Mouse (Mus musculus) heart, postnatal 36 days (tissue): Measurements from ENCODE around the gene Platr25. TPM values are rescaled to one million over a fixed set of nuclear protein-coding genes. Genes with fewer than 3 reads are reported as not detected.

Experiments used
- microRNA-seq, 2 experiments: library from miRNA; unstranded; fragments of <30 nt; microRNA quantifications; one replicate each; pipeline ENCODE4 v1.2.0; 2021; ENCODE audit warnings: borderline number of aligned reads in 2 of 2
- total RNA-seq, 2 experiments: library from RNA; stranded (reverse); gene quantifications; 2 replicates each; pipeline ENCODE4 v1.2.3; 2021

The Platr25 gene
- total RNA-seq, 2 experiments from 2014 or later, result 2.1 to 2.2 TPM

Small RNA genes within 50 kb of the gene (microRNA-seq; reads per million reads assigned to microRNA genes)
- gene Gm24020 (0 reads per million in 2 experiments), gene Gm24588 (0 reads per million in 2 experiments), gene Mir713 (0 reads per million in 2 experiments)

Other genes starting within 250 kb of the Platr25 start
- gene Zfp935, start 202.2 kb downstream of the Platr25 start, total RNA-seq, result not detected
- 1 to 10 TPM; 3.4 to 4.8 TPM for gene Zfp934, start 189.5 kb downstream of the Platr25 start, total RNA-seq
- 1 to 10 TPM in 1 of 2 experiments, under 1 TPM in 1; 0.76 to 1.6 TPM for gene 6720489N17Rik, start 136.5 kb downstream of the Platr25 start, total RNA-seq
- gene Gm5141, start 25.1 kb upstream of the Platr25 start, total RNA-seq, result 1 to 10 TPM in 1 of 2 experiments, under 1 TPM in 1; 0.60 to 1.2 TPM
- gene Fbp2, start 97.7 kb upstream of the Platr25 start, total RNA-seq, result 10 to 100 TPM; 37.0 to 40.0 TPM
- gene Fbp1, start 127.6 kb upstream of the Platr25 start, total RNA-seq, result not detected
- gene 2010111I01Rik, start 204.2 kb upstream of the Platr25 start, total RNA-seq, result 10 to 100 TPM; 87.8 to 90.0 TPM